Mouse (Mus musculus) forebrain, embryonic 13.5 days (tissue): Measurements from ENCODE around the gene Aifm3. TPM values are rescaled to one million over a fixed set of nuclear protein-coding genes. Genes with fewer than 3 reads are reported as not detected.
A peak's percentile ranks its signal among the peaks of the same experiment; 100 is the strongest.

ENCODE experiments used
- ATAC-seq: fragments of 200-750 bp; cut with Nextera tagmentation; 2 replicates; pipeline ENCODE4 v1.8.0; 2017
- H3K27ac ChIP-seq: fragments of 300-500 bp; sonication (generic); 2 replicates; pipeline ENCODE4 v1.5.1; 2015; ENCODE audit warnings: inconsistent platforms, mild to moderate bottlenecking, moderate library complexity
- H3K27me3 ChIP-seq: fragments of 300-500 bp; sonication (generic); 2 replicates; pipeline ENCODE4 v1.6.1; 2015; ENCODE audit warnings: mild to moderate bottlenecking, inconsistent platforms
- H3K36me3 ChIP-seq: fragments of 300-500 bp; sonication (generic); 2 replicates; pipeline ENCODE4 v1.6.1; 2015; ENCODE audit warnings: mild to moderate bottlenecking, inconsistent platforms; ENCODE audit not compliant: poor library complexity, severe bottlenecking
- H3K4me1 ChIP-seq: fragments of 300-500 bp; sonication (generic); 2 replicates; pipeline ENCODE4 v1.6.1; 2015; ENCODE audit warnings: inconsistent platforms
- H3K4me2 ChIP-seq: fragments of 300-500 bp; sonication (generic); 2 replicates; pipeline ENCODE4 v1.6.1; 2015; ENCODE audit warnings: inconsistent platforms, mild to moderate bottlenecking, moderate library complexity
- H3K4me3 ChIP-seq: fragments of 300-500 bp; sonication (generic); 2 replicates; pipeline ENCODE4 v1.5.1; 2015; ENCODE audit warnings: mild to moderate bottlenecking, inconsistent platforms
- H3K9ac ChIP-seq: fragments of 300-500 bp; sonication (generic); 2 replicates; pipeline ENCODE4 v1.6.1; 2015; ENCODE audit warnings: mild to moderate bottlenecking, inconsistent platforms
- H3K9me3 ChIP-seq: fragments of 300-500 bp; sonication (generic); replicated peaks from 2 replicates; pipeline ENCODE4 v1.6.1; 2016; ENCODE audit warnings: inconsistent platforms
- WGBS: fragments of 180-500 bp; shearing (Covaris S2); methylation state at CpG from one replicate; pipeline ENCODE4 v1.1.7; 2015; 5-methylcytosine and 5-hydroxymethylcytosine counted together
- polyA plus RNA-seq: library from polyadenylated mRNA; unstranded; fragments of >200 nt; fragmentation: Nextera tagmentation; extraction: Ambion mirVana; gene quantifications from 2 replicates; pipeline ENCODE4 v1.2.1, GENCODE M21; 2015

Aifm3 gene
- 8.6 and 10.4 TPM in 2 replicates for polyA plus RNA-seq

DNA sequence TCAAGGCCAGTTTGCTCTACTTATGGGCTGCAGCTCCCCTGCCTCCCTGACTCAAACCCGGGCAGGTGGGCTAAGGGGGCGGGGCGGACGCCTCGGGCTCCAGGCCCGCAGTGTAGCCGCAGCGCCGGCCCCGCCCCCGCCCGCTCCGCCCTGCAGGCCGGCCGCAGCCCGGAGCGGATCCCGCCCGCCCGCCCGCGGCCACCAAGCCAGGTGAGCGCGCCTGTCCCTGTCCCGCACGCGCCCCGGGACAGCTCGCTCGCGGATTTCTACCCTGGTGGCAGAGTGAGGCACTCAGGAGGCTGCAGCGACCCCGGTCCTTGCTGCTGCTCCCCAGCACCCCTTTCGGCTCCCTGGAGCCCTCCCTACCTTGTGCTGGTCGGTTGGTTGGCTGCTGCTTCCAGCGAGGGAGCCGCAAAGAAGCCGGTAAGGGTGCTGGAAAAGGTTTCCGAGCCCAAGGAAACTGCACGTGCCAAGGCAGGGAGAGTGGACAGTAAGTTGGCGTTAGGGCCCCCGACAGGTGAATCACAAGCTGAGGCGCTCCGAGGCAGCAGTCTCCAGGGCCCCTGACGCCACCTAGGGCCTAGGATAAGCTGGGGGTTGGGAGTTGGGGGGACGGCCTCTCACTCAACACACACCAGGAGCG, at the start of gene Aifm3:
Gene Aifm3 (plus strand): TSS at position 143 of the 643 bp plus-strand sequence.
- Histone ChIP-seq H3K4me2 (peak within 1 kb of the TSS; percentile 86), H3K4me1 (peaks cover 16% of the 10 kb centered on the region), H3K27me3 (peaks cover 17% of the 10 kb centered on the region; the same call in 1 of the 2 replicates), H3K9ac (peak within 1 kb of the TSS; percentile 63), H3K4me3 (peak within 1 kb of the TSS; percentile 45), H3K36me3 (peaks cover 30% of the 10 kb centered on the region), H3K9me3 (no peaks in the 10 kb centered on the region), H3K27ac (no peak within 1 kb of the TSS)
- 0% methylated on average over 32 of the region's 47 CpGs for WGBS
- peak; percentile 83 for ATAC-seq

DNA sequence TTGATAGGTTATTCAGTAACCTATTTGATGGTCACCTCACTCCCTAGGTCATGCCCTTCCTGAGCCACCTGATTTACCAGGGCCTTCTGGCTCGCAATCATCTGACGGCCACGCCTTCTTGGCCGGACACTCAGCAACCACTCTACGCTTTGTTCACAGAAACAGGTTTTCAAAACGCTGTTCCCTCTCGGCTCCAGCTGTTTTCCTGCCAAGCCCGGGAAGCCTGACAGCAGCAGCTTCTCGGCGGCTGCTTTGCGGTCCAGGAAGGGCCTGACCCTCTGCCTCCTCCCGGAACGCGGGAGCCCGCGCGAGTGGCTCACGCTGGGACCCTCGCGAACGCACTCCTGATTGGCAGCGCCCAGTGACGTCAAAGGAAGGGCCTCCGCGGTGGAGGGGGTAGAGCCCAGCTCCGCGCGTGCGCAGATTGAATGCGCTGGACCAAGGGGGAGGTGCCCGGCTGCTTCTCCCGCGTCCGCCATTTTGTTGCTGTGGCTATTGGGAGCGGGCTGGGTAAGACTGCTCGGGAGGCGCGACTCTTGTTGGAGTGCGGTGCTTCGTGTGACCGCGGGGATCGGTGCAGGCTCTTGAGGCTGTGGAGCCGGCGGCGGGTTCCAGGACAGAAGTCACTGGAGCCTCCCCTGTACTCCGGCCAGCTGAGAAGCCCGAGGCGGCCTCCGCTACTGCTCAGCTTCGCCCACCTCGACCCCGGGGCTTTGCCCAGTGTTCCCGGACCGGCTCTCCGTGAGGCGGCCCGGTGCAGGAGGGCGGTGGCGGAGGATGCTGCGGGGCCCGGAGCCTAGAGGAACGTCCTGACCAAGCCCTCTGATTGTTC, 37.7 kb upstream of the Aifm3 start, which contains the start of gene Crkl:
Gene Crkl (plus strand): TSS at position 447 of the 832 bp plus-strand sequence.
- Histone ChIP-seq H3K9me3 (no peaks in the 10 kb centered on the region), H3K4me3 (peak within 1 kb of the TSS; percentile 97), H3K4me2 (peak within 1 kb of the TSS; percentile 96), H3K4me1 (peaks cover 32% of the 10 kb centered on the region), H3K9ac (peak within 1 kb of the TSS; percentile 99), H3K27me3 (no peaks in the 10 kb centered on the region), H3K27ac (peak within 1 kb of the TSS; percentile 97), H3K36me3 (peaks cover 19% of the 10 kb centered on the region)
- WGBS = under 1% methylated on average over 63 of the region's 63 CpGs
- ATAC-seq = peak; percentile 97

DNA sequence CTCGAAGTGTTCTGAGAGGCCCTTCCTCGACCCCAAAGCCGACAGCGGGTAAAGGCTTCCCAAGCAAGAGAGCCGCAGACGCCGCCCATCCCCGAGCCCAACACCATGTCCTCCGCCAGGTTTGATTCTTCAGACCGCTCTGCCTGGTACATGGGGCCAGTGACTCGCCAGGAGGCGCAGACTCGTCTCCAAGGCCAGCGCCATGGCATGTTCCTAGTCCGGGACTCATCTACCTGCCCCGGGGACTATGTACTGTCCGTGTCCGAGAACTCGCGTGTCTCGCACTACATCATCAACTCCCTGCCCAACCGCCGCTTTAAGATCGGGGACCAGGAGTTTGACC, 37.1 kb upstream of the Aifm3 start:
- peak overlapping the region; percentile 99 for H3K9ac ChIP-seq
- ATAC-seq = peak; percentile 57
- H3K36me3 ChIP-seq = peaks cover 25% of the 10 kb centered on the region
- no peaks in the 10 kb centered on the region for H3K27me3 ChIP-seq
- H3K27ac ChIP-seq = peak overlapping the region; percentile 97
- 0% methylated on average over 24 of the region's 24 CpGs for WGBS
- no peaks in the 10 kb centered on the region for H3K9me3 ChIP-seq
- H3K4me2 ChIP-seq = peak overlapping the region; percentile 96
- peak overlapping the region; percentile 97 for H3K4me3 ChIP-seq
- H3K4me1 ChIP-seq = peaks cover 38% of the 10 kb centered on the region

DNA sequence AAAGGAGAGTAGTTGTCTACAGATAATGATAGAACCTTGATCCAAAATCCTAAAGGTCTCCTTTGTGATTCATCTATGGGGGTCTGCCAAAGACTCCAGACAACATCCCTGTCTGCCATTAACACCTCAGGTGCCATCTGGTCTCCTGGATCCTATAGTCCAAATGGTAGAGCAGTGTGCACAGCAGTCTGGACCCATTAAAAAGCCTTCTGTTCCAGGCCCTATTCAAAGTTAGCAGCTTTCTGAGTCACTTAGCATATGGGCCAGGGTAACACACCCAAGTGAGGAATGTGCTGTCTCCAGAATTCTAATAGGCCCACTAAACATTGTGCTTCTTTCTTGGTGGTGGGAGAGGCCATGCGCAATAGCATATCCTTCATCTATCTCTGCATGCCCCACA, 32.5 kb upstream of the Aifm3 start:
- no peak overlapping the region for H3K9ac ChIP-seq
- 93% methylated on average over 1 of the region's 1 CpGs for WGBS
- H3K4me1 ChIP-seq = peaks cover 37% of the 10 kb centered on the region
- H3K4me2 ChIP-seq = no peak overlapping the region
- H3K9me3 ChIP-seq = no peaks in the 10 kb centered on the region
- H3K27ac ChIP-seq = no peak overlapping the region
- ATAC-seq = no peak
- H3K4me3 ChIP-seq = no peak overlapping the region
- no peaks in the 10 kb centered on the region for H3K27me3 ChIP-seq
- H3K36me3 ChIP-seq = peaks cover 51% of the 10 kb centered on the region

DNA sequence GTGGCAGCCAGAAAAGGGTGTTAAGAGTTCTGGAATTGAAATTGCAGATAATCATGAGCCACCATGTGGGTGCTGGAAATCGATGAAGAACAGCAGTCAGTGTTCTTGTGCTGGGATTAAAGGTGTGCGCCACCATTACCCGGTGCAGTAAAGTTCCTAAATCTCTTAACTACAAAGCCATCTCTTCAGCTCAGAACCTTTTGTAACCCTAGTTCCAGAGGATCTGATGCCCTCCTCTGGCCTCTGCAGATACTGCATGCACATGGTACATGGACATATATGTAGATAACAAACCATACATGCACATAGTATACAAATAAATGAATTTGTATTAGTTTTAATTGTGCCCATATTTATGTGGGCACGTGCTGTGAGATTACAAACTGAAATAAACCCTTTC, 29.2 kb upstream of the Aifm3 start:
- no peak for ATAC-seq
- Histone ChIP-seq H3K9ac (no peak overlapping the region), H3K9me3 (no peaks in the 10 kb centered on the region), H3K4me2 (no peak overlapping the region), H3K36me3 (peaks cover 46% of the 10 kb centered on the region), H3K4me3 (no peak overlapping the region), H3K4me1 (peaks cover 22% of the 10 kb centered on the region), H3K27ac (no peak overlapping the region), H3K27me3 (no peaks in the 10 kb centered on the region)
- 93% methylated on average over 4 of the region's 4 CpGs for WGBS

DNA sequence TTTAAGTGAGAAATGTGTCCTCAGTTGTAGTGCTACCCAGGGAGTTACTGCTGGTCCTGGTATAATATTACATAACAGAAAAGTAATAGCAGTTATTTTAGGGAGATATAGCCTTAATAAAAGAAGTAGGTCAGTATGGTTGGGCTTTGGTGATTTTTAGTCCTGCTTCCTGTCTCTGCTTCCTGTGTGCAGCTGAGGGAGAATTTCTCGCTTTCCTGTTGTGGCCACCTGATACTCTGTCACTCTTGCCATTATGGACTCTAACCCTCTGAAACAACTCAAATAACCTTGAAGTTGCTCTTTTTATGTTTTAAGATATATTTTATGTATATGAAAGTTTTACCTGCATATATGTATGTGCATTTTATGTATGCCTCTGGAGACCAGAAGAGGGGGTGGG, 27.8 kb upstream of the Aifm3 start:
- H3K27me3 ChIP-seq = no peaks in the 10 kb centered on the region
- no peak overlapping the region for H3K4me3 ChIP-seq
- no peak for ATAC-seq
- H3K4me2 ChIP-seq = no peak overlapping the region
- no peak overlapping the region for H3K9ac ChIP-seq
- H3K27ac ChIP-seq = no peak overlapping the region
- no peaks in the 10 kb centered on the region for H3K9me3 ChIP-seq
- WGBS = 94% methylated on average over 1 of the region's 1 CpGs
- H3K36me3 ChIP-seq = peaks cover 34% of the 10 kb centered on the region
- peaks cover 10% of the 10 kb centered on the region for H3K4me1 ChIP-seq

DNA sequence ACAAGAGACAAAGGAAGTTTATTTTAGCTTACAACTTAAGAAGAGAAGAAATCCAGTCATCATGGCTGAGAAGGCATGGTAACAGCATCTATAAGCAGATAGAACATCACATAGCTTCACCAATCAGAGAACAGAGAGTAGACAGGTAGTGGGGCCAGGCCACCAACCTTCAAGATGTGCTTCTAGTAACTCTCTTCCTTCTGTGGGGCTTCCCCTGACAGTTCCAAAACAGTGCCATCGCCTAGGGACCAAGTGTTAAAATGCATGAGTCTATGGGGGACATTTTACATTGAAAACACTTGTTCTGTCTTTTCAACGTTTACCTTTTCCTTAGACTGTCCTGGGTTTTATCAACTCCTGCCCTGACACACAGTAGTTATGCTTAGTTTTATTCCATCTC, 26.2 kb upstream of the Aifm3 start:
- WGBS = 88% methylated on average over 2 of the region's 2 CpGs
- H3K9ac ChIP-seq = no peak overlapping the region
- no peak for ATAC-seq

DNA sequence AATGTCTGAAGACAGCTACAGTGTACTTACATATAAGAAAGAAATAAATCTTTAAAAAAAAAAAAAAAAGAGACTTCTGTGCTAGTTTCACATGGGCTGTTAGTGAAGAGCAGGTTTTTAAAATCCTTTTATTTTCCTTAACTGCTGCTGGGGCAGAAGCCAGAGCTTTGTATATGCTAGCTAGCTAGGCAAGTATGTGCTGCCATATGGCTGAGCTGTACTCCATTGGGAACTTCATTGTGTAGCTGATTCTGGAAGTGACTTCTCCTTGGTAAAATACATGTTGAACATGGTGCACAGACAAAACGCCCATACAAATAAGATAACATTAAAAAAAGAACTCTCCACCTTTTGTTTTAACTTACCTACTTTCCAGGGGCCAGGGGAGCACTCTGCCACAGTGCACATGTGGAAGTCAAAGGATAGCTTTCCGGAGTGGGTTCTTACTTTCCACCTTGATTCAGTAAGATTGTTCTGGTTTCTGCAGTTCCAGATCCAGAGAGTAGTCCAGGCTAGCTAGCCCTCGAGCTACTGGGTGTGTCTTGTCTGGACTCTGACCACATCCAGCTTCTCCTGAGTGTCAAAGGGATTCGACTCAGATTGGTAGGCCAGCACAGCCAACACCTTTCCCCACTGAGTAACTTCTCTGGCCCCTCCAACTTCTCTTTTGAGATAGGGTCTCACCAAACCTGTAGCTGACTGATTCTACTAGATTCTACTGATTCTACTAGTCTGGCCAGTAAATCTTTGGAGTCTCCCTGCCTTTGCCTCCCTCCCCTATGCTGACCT, 22.3 kb upstream of the Aifm3 start:
- Histone ChIP-seq H3K9me3 (no peaks in the 10 kb centered on the region), H3K4me1 (no peaks in the 10 kb centered on the region), H3K4me2 (no peak overlapping the region), H3K9ac (no peak overlapping the region), H3K36me3 (peaks cover 25% of the 10 kb centered on the region), H3K27me3 (no peaks in the 10 kb centered on the region), H3K27ac (no peak overlapping the region), H3K4me3 (no peak overlapping the region)
- WGBS = 86% methylated on average over 4 of the region's 4 CpGs
- no peak for ATAC-seq

More for the DNA sequence above, 26.2 kb upstream of the Aifm3 start:
- no peak overlapping the region for H3K4me2 ChIP-seq
- H3K36me3 ChIP-seq = peaks cover 18% of the 10 kb centered on the region
- no peaks in the 10 kb centered on the region for H3K4me1 ChIP-seq
- no peaks in the 10 kb centered on the region for H3K27me3 ChIP-seq
- H3K27ac ChIP-seq = no peak overlapping the region
- no peaks in the 10 kb centered on the region for H3K9me3 ChIP-seq
- H3K4me3 ChIP-seq = no peak overlapping the region

DNA sequence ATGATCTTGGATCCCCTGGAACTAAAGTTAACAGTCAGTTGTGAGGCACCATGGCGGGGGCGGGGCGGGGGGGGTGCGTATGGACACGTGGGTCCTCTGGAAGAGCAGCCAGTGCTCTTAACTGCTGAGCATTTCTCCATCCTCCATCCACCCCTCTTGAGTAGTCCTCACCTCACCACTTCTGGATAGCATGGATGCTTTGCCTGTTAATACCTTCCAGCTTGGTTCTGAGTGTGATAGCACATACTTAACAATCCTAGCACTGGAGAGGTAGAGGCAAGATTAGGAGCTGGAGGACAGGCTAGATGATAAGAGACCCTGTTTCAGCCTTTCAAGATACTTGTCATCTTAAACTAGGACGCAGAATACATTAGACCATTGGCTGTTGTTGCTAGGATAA, 16.9 kb upstream of the Aifm3 start:
- no peak overlapping the region for H3K27ac ChIP-seq
- no peak overlapping the region for H3K9ac ChIP-seq
- peaks cover 52% of the 10 kb centered on the region for H3K36me3 ChIP-seq
- peaks cover 3% of the 10 kb centered on the region for H3K4me1 ChIP-seq
- 90% methylated on average over 6 of the region's 6 CpGs for WGBS
- no peaks in the 10 kb centered on the region for H3K27me3 ChIP-seq
- H3K9me3 ChIP-seq = no peaks in the 10 kb centered on the region
- ATAC-seq = no peak
- no peak overlapping the region for H3K4me2 ChIP-seq
- no peak overlapping the region for H3K4me3 ChIP-seq

DNA sequence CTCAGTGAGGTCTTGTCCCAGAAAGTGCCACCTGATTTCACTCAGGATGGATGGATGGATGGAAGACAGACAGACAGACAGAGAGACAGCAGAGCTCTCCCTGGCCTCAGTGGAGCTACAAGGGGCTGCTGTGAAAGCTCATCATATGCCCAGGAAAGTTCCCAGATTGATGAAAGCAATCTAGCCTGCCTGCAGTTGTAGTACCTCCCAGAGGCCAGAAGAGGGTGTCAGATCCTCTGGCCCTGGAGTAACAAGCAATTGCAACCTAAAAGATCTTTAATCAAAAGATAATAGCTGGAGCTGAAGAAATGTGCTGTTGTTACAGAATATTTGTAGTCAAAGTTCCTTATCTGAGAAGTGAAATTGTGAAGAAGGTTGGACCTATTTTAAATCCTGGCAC, 15.3 kb upstream of the Aifm3 start:
- H3K4me3 ChIP-seq = no peak overlapping the region
- H3K36me3 ChIP-seq = peaks cover 54% of the 10 kb centered on the region
- ATAC-seq = no peak

DNA sequence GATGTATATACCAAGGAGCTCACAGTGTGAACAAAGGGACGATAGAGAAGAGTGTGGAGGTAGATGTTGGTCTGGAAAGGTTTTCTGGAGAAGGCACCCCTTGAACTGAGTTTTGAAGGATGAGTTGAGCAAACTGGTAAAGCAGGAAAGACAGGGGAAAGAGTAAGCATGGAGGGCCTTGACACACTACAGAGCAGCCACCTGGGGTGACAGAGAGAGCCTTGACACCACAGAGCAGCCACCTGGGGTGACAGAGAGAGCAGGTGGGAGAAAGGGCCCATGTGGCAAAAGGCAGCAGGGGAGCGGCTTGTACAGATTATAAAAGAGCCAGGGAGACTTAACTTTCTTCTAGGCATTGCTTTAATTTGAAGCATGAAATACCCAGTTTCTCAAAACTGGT, 14.7 kb upstream of the Aifm3 start:
- no peak overlapping the region for H3K4me3 ChIP-seq
- H3K27me3 ChIP-seq = no peaks in the 10 kb centered on the region
- no peak overlapping the region for H3K9ac ChIP-seq
- H3K4me1 ChIP-seq = peaks cover 3% of the 10 kb centered on the region
- no peaks in the 10 kb centered on the region for H3K9me3 ChIP-seq
- ATAC-seq = no peak
- H3K36me3 ChIP-seq = peaks cover 53% of the 10 kb centered on the region
- H3K4me2 ChIP-seq = no peak overlapping the region
- H3K27ac ChIP-seq = no peak overlapping the region
- 79% methylated on average over 2 of the region's 2 CpGs for WGBS

More for the DNA sequence above, 15.3 kb upstream of the Aifm3 start:
- peaks cover 3% of the 10 kb centered on the region for H3K4me1 ChIP-seq
- H3K27me3 ChIP-seq = no peaks in the 10 kb centered on the region
- H3K9me3 ChIP-seq = no peaks in the 10 kb centered on the region
- H3K27ac ChIP-seq = no peak overlapping the region
- H3K9ac ChIP-seq = no peak overlapping the region
- H3K4me2 ChIP-seq = no peak overlapping the region

DNA sequence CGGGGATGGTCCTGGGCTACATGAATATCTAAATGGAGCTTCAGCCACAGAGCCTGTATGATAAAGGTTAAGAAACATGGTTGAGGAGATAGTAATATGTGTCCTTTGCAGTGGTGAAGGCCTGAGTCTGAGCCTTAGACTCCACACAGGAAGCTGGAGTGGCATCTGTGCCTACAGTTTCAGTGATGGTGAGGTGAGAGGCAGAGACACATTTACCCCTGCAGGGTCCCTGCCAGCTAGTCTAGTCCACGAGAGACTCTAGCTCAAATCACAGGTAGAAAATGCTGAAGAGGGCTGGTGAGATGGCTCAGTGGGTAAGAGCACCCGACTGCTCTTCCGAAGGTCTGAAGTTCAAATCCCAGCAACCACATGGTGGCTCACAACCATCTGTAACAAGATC, 14.1 kb upstream of the Aifm3 start:
- WGBS = 86% methylated on average over 4 of the region's 4 CpGs
- H3K4me1 ChIP-seq = peaks cover 3% of the 10 kb centered on the region
- no peak for ATAC-seq
- H3K4me2 ChIP-seq = no peak overlapping the region
- H3K4me3 ChIP-seq = no peak overlapping the region
- no peaks in the 10 kb centered on the region for H3K9me3 ChIP-seq
- no peaks in the 10 kb centered on the region for H3K27me3 ChIP-seq
- no peak overlapping the region for H3K27ac ChIP-seq
- peaks cover 47% of the 10 kb centered on the region for H3K36me3 ChIP-seq
- H3K9ac ChIP-seq = no peak overlapping the region
